Mouse (Mus musculus): ENCODE measurements around the gene Fbxl21. TPM values are rescaled to one million over a fixed set of nuclear protein-coding genes. Genes with fewer than 3 reads are reported as not detected.
A peak's percentile ranks its signal among the peaks of the same experiment; 100 is the strongest.

Fbxl21 gene
- total RNA-seq (2021), result 1 to 10 TPM; 2.5 to 4.5 TPM
- long read RNA-seq, experiment 1, partial matches to known transcripts, result 2 of 2 reads
- long read RNA-seq, experiment 1, other reads (novel, unspliced or antisense), result 0 of 2 reads
- long read RNA-seq, experiment 2, partial matches to known transcripts, result 0 of 1 reads
- long read RNA-seq, experiment 2, other reads (novel, unspliced or antisense), result 0 of 1 reads

DNA sequence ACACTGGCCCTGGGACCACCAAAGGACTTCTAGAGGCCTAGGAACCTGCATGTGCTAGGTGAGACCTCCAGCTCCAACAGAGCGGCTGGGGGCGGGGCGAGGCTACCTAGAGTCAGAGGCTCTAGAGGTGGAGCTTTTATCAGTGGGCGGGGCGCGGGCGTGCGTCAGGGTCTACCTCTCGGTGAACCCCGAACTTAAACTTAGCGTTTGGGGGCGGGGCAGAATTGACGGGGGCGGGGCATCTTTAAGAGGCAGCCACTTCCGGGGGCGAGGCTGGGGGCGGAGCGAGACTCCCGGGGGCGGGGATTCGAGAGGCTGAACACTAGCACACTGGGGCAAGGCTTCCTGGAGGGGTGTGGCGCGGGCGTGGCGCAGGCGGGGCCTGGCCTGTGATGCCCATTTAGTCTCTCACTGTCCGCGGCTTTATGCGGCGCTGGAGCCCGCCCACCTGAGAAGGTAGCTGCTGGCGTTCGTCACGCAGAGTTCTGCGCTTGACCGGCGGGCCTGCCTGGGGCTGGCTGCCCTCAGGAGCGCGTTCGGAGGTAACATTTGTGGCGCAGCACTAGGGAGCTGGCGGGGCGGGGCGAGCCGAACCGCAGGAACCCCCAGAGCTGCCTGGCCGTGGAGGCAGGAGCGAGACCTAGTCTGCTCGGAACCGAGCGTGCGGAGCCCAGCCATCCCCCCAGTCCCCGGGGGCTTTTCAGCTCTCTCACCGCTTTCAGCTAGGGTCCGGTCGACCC, at the start of gene Fbxl21:
Gene Fbxl21 (plus strand): TSS at position 392 of the 740 bp plus-strand sequence.
- DNase-seq, result peak; percentile 98

DNA sequence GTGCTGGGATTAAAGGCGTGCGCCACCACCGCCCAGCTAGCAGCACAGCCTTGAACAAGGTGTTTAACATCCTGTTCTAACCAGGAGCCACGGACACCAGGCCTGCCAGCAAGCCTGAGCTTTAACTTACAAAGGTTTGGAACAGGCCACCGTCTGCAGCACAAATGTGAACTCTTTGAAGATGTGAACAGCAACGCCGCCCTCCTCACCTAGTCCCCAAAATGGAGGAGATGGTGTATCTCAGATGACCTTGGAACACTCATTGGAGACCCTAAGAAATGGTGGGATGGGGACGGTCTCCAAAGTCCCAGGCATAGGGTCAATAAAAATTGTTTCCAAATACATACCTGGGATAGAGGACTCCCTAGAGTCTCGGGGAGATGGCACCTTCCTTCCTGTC, 49.6 kb upstream of the Fbxl21 start:
- DNase-seq, result no peak

DNA sequence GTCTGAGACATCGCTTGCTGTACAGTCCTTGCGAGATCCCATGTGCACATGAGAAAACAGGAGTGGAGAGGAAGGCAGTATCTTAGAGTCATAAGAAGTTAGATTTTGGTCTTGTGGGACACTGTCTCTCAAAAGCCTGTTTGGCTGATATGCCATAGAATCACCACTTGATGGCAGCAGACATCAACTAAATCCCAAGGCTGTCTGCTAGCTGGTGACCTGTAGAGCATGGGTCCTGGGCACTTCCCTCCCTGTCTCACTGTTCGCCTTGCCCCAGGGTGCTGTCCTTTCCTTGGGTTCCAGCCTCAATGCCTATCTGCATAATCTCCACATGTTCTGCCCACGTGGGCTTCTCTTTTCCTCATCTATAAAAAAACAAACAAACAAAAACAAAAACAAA, 46.9 kb upstream of the Fbxl21 start:
- peak; percentile 54 for DNase-seq

DNA sequence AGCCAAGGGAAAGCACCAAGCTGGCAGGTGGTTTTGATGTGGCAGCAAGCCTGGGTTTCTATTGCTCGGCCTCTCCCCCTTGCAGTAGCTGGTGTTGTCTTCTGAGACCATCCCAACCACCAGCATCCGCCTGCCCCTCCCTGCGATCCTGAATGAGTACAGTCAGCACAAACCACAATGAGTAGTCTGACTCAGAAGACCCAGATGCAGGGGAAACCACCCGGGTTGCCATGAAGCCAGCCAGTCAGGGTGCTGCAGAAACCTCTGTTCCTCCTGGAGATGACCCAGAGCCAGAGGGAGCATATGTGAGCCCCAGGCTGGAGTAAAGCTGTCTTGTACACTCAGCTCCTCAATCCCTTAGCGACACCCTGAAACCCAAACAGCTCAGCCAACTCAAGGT, 45.5 kb upstream of the Fbxl21 start:
- peak; percentile 3 for DNase-seq

DNA sequence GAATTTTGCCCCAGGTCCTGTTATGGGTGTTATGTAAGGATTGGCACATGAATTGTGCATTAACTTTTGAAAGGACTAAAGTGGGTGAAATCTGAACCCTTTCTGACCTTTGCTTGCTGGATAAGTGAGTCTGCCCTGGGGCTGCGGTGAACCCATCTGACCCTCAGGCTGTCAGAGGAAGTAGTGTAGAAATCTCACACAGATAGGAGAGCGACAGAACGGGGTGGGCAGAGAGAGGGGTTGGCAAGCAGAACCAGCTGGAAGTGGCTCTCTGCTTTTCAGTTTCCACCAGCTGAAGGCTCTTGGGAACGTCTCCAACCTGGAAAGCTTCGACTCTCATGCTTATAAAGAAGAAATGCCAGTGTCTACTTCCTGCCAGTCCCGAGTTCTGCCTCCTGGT, 45.0 kb upstream of the Fbxl21 start:
- peak; percentile 15 for DNase-seq

DNA sequence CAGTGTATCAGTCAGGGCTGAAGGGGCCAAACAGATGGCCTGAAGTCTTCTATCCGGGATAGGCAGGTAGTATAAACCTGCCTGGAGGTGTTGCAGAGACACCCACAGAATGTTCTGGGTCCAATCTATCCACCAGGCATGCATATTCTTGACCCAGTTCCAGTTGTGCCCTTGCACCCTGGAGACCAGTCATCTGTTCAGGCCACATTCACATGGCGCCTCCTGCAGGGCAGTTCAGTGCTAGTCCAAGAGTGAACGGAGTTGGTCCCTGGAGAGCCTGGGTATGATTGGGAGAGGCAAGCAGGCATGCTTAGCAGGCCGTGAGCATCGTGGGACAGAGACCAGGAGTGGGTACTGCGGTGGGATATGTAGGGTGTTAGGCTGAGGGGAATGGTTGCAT, 44.2 kb upstream of the Fbxl21 start:
- DNase-seq, result peak; percentile 7

DNA sequence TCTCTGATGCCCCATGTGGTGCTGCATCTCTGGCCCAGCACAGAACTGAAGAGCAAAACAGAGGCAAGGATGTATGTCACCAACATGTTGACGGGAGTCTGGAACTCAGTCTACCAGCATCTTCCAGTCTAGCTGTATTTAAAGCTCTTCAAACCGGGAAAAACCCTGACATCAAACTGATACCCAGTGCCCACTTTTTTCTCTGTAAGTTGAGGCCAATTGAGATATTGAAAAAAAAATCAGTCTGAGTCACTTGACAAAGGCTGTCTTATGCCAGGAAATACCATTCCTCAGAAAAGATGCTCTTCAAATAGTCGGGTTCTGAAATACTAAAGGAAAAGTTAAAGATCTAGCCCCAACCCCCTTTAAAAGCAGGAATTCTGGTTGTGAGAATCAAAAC, 40.1 kb upstream of the Fbxl21 start, which contains the start of gene Il9:
Gene Il9 (minus strand): TSS at position 101 of the 400 bp plus-strand sequence.
- DNase-seq, result no peak

DNA sequence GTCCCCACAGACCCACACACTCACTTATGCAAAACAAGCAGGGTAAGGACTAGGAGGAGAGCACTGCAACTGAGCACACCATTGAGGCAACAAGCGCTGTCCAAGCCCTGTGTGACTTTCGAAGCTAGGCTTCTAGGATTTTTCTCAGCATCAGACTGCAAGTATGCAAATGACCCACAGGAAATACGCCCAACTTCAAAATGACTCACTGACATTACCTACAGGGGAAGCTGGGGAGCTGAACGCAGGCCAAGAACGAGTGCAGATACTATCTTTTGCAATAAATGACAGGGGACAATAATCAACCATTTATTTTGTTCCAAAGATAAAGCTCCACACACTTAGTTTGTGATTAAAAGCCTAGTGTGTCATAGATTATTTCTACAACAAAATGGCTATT, 34.3 kb upstream of the Fbxl21 start:
- DNase-seq, result no peak

DNA sequence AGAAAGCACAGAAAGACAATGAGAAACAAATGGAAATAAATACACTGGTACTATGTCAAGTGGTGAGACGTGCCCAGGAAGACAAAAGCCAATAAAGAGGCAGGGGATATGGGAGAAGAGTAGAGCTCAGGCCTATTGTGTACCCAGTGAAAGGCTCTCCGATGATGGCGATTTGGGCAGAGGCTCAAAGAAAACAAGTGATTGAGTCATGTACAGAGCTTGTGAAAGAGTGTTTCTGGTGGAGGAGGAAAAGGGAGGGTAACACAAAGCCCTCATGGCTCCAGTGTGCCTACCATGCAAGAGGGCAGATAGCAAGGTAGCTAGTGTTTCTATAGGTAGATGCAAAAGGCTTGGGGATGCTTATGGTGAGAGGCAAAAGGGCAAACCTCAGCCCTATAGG, 27.8 kb upstream of the Fbxl21 start:
- DNase-seq, result peak; percentile 19

DNA sequence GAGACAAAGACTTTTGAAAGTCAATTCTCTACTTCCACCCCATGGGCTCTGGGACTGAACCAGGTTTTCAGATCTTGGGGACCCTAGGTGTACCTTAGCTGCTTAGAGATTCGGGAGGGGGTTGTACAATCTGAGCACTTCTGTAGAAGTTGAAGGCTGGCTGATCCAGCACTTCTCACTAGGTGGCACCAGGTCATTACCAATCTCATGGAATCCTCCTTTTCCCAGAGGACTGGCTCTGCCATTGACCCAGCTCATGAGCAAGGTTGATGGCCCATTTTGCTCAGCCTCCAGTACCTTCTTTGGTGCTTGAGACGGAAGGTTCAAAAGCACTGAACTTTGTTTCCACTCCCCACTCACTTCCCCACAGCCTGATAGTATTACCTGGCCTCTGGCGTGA, 22.1 kb upstream of the Fbxl21 start:
- DNase-seq, result peak; percentile 9

DNA sequence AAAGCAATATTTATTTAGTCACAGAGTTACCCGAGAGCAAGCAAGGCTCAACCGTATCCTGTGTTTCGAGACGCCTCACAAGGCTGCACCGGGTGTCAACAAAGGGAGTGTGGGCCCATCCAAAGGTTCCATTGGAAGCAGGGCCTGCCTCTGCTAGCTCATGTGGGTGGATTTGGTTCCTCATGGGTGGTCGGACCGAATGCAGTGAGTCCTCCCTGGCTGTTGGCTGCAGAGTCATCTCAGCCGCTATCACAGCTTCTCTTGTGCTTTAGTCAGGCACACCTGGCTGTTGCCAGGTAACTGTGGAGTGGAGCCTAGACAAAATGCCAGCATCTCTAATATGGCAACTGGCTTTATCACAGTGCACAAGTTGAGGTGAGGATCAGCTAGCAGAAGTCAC, 21.6 kb upstream of the Fbxl21 start:
- DNase-seq, result no peak

DNA sequence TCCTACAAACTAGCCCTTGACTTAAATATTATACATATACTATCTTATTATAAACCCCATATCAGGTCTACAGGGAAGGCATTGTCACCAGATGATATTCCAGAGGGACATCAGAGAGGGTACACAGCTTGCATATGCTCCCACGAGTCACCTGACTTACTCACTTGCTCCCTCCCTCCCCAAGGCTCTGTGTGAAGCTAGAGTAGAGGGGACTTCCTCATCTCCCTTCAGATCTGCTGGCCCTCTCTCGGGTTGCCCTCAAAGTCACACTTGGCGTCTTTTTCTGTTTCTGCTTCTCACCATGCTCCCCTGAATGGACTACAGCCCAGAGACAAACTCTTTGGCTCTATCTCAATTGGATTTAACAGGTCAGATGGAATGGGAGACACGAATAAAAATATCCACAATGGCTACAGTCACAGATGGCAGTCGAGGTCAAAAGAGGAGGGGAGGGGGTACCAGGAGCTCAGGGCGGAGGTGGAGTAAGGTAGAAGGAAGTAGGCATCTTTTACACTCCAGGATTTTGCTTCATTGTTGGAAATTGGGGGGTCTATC, 20.3 kb upstream of the Fbxl21 start:
- DNase-seq, result no peak

DNA sequence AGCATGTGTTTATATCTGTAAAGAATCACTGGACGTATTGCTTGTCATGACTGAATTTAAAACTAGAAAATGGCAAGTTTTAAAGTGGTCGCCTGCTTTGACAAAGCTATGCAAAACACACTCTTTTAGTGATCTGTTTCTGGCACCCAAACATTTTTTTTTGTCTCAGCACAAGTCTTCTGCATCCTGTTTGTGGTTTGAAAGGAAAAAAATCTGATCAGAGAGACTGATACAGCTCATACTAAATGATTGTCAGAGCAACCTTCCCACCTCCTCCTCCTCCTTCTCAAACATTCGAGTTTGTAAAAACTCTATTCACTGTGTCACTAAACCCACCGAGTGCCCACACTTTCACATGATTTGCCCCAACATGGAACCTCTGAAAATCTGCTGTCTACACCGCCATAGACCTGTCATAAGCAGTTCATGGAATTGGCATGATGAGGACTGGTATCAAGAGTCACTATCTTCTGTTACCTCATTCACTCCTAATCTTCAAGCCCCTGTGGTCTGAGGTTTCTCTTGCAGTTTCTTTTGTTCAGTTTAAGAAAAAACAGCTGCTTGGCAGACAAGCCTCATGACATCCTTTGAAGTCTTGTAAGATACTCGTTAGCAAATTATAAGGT, 15.3 kb upstream of the Fbxl21 start:
- DNase-seq, result no peak

DNA sequence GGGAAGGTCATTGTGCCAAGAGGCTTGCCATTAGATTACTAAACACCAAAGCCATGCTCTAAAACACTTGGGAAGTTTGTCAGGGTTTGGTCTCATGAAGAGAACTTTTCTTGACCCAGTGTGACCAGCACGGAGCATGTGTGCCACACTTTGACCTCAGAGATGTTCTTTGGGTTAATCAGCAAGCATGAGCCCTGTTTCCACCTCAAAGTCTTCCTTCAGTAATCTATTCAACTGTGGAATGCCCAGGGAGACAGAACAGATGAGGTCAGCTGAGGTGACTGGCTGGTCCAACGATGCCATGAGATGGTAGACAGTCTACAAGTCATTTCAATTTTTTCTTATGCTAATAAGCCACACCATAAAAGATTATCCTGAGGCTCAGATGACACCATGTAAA, 12.5 kb upstream of the Fbxl21 start:
- DNase-seq, result no peak

DNA sequence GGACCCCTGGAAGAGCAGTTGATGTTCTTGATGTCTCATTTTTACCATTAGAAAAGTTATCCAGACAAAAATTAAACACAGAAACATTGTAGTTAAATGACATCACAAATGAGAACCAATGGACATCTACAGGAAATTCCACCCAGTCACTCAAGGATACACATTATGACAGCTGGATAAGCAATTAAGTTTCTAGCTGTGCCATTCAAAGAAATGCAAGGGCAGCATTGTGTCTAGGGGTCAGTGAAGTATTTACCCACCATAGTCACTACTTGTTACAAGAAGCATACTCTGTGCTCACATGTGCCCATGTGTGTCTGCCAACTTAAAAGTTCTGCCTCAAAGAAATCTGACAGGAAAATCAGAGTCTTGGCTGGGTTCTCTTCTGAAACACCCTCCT, 8.7 kb upstream of the Fbxl21 start:
- no peak for DNase-seq

DNA sequence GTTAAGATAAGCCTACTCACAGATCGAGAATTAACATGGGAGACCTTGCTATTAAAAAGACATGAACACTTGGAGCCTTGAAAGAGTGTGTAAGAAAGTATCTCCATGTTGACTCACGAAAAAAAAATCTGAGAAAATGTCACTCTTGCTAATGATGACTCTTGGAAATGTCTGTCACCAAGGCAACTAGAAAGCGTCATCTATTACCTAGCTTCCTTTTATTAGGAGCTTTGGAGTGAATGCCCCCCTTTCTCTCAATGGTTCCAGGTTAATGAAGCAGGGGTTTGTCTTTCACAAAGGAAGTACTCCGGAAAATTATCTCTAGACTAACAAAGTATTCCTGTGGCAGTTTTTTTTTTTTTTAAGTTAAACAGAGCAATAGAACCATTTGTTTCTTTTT, 6.0 kb upstream of the Fbxl21 start:
- DNase-seq, result no peak

DNA sequence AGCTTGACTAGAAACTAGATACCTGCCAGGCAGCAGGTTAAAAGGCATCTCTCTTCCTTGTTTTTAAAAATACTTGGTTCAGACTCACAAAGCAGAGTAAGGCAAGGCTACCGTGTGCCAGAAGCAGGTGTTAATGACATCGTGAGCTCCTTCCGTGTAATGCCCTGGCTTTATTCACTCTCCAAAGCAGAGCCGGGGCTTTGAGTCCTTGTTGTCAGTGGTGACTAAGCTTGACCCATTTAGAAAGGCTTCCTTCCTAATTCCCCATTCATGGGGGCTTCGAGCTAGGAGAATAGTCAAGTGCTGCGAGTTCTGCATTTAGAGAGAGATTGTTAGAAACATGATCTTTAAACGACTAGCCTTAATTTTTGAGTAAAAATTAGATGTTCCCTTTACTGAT, 5.5 kb upstream of the Fbxl21 start:
- no peak for DNase-seq

DNA sequence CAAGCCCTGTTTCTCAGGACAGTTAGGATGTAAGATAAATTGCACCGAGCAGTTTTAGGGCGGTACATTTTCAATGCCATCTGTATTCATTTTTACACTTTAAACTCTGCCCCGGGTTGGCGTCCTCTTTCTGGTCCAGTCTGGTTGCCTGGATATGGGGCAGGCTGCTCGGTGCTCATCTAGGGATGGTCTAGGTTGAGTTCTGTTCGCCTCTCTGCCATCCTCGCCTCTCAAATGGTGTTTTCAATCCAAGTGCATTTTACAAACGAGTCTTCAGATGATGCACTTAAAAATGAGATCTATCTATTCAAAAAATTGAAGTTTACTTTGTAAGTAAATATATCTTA, 522 bp downstream of the Fbxl21 start:
- DNase-seq, result no peak

DNA sequence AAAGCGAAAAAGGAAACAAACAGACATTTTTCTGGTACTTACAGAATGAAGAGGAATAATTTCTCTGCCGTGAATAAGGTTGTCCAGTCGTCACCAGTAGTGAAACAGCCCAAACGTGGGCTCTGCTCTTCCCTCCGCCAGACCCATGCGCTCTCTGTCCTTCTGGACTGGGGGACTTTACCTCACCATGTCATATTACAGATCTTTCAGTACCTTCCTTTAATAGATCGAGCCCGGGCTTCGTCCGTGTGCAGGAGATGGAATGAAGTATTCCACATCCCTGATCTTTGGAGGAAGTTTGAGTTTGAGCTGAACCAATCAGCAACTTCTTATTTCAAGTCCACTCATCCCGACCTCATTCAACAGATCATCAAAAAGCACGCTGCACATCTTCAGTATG, 4.6 kb downstream of the Fbxl21 start:
- no peak for DNase-seq

DNA sequence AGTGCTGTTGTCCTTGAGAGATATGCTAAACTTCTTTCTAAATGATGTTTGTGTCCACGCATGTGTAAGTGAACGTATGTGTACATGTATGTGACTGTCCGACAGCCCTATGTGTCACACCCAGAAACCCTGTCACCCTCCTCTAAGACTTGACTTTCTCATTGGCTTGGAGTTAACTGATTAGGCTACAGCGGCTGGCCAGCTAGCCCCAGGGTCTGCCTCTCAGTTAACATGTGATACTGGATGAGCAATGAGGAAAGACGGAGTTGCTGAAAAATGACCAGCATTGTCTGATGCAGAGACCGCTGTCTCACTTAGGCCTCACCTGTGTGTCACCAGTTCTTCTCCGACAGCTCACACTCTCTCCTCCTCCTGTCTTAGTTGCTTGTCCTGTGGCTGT, 5.6 kb downstream of the Fbxl21 start:
- no peak for DNase-seq

DNA sequence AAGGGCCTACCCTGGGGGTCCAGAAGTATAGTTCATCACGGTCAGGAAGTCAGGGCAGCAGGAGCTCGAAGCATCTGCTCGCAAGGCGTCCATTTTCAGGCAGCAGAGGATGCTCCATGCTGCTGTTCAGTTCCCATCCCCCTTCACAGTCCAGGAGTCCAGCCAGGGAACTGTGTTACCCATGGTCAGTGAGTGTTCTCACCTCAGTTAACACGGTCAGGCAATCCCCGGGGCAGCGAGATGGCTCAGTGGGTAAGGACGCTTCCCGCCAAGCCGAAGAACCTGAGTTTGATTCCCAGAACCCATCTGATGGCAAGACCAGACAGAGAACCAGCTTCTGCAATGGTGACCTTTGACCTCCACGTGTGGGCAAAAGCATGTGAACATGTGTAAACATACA, 6.0 kb downstream of the Fbxl21 start:
- no peak for DNase-seq

DNA sequence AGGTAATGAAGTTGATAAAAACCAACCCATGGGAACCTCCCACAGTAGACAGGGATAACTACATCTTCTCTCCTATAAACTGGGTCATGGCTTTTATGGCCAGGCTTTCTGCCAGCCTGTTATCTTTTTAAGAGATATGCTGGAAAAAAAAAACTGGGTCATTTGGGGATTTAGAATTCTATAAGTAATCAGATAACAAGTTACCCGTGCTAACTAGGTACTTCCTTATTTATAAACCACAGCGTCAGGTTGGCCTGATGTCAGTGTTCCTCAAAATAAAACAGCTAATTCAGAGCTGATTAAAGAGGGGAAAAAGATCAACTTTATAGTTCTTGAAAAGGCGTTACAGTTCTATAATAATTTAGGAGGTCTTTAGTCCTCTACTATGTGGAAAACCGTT, 6.8 kb downstream of the Fbxl21 start:
- DNase-seq, result no peak

DNA sequence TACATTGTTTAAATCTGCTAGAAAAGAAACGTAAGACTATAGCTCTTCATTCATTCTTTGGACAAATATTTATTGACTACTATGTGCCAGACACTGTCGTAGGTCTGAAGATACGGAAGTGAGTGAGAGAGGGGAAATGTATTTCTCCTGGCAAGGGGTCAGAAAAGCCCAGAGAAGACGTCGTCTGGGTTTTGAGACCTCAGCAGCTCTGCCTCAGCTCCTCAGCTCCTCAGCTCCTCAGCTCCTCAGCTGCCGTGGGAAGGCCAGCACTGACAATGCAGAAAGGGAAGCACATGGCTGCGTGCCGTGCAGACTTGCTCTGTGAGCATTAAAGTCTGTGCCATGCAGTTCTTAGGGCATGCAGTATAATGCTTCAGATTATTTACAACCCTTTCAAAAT, 7.4 kb downstream of the Fbxl21 start:
- no peak for DNase-seq

DNA sequence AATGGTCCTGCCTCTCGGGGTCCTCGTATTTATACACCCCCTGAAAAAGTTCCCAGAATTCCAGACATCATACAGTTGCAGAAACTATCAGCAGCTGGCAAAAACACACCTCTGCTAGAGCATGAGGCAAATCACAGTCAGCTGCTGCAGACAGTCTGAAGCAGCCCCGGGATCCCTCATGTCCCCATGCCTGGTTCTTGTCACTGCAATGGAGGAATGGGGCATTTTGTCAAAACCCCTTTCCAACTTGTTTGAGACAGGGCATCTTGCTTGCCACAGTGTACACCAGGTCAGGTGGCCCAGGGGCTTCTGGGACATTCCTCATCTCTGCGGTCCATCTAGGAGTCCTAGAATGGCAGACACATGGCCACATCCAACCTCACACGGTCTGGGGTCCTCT, 12.7 kb downstream of the Fbxl21 start:
- no peak for DNase-seq

Measured in adrenal gland, postnatal 10 days (tissue).